Comparison of ENCODE assay signal across 8 mouse cellular contexts in the genomic region with DNA sequence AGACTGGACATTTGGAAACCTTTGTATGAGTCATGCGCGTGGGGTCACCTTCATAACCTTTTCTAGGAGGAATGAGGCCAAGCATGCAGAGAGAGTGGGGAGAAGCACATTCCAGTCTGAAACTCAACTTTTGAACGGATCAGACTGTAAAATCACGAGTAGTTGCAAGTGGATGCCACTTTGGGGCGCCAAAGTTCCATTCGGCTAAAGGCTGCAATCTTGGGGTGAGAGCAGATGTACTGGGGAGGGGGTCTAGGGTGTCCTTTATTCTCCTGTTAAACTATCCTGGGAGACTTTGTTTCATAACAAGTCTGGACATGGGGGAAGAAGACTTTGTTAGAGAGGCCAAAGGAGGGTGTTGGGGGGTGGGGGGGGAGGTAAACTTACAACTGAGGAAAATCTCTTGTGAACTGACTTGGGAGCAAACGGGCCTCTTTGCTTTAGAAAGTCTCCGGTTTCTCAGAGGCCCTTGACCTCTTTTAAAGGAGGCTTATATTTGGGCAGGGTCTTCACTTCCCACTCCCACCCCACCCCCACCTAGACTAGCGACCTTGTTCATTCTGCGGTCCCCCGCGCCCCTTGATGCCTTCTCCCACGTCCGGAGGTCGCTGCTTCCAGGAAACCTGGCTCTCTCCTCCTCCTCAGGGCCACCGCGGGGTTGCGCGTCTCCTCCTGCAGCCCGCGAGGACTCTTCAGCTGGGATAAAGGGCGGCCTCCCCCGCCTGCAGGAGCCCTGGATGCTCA. TPM values are rescaled to one million over a fixed set of nuclear protein-coding genes. Genes with fewer than 3 reads are reported as not detected.
DNase-seq lines count a peak whose midpoint lies in the region; ATAC-seq and TF ChIP-seq lines count a peak whose summit lies in the region.

No protein-coding gene starts in this region.

- peaks cover 26% of the 10 kb centered on the region for H3K4me1 ChIP-seq in kidney, embryonic 15.5 days
- H3K4me1 ChIP-seq in embryonic facial prominence, embryonic 15.5 days = peaks cover 9% of the 10 kb centered on the region
- no peaks in the 10 kb centered on the region; the same call in 1 of the 2 replicates for H3K4me1 ChIP-seq in kidney, postnatal 0 days (replicated peaks; ENCODE audit: insufficient read depth, low read length)
- peaks cover 38% of the 10 kb centered on the region for H3K4me1 ChIP-seq in midbrain, embryonic 14.5 days (ENCODE audit: control insufficient read depth, insufficient read depth, low read length)

- H3K4me3 ChIP-seq in kidney, embryonic 15.5 days (replicated peaks) = peak overlapping the region; percentile 35
- peak overlapping the region; percentile 34 for H3K4me3 ChIP-seq in embryonic facial prominence, embryonic 15.5 days (replicated peaks)
- H3K4me3 ChIP-seq in kidney, postnatal 0 days (replicated peaks; ENCODE audit: low read depth, low read length) = peak overlapping the region; percentile 17
- peak overlapping the region; percentile 96 for H3K4me3 ChIP-seq in midbrain, embryonic 14.5 days (replicated peaks; ENCODE audit: low read depth, low read length)

- under 1% methylated on average over 23 of the region's 23 CpGs for WGBS in kidney, embryonic 15.5 days
- WGBS in embryonic facial prominence, embryonic 15.5 days = under 1% methylated on average over 23 of the region's 23 CpGs
- WGBS in kidney, postnatal 0 days = under 1% methylated on average over 23 of the region's 23 CpGs
- under 1% methylated on average over 23 of the region's 23 CpGs for WGBS in midbrain, embryonic 14.5 days

- H3K9ac ChIP-seq in kidney, embryonic 15.5 days = no peak overlapping the region
- no peak overlapping the region for H3K9ac ChIP-seq in embryonic facial prominence, embryonic 15.5 days
- no peak overlapping the region for H3K9ac ChIP-seq in kidney, postnatal 0 days (ENCODE audit: low read depth, low read length)
- peak overlapping the region; percentile 70 for H3K9ac ChIP-seq in midbrain, embryonic 14.5 days (replicated peaks; ENCODE audit: low read length)

- no peak for DNase-seq in kidney, postnatal 14 days
- DNase-seq in R1 (ENCODE audit: low read depth, low spot score) = peak; percentile 76
- DNase-seq in kidney, postnatal 0 days (ENCODE audit: low spot score) = peak; percentile 75
- DNase-seq in midbrain, embryonic 14.5 days = peak; percentile 92
- no peak for DNase-seq in spleen, postnatal 14 days (ENCODE audit: low spot score in 2 of 2)
- no peak for DNase-seq in spleen, adult 18-20 months

- TF ChIP-seq CTCF in kidney, postnatal 0 days (IDR thresholded peaks at IDR 0.05; ENCODE audit: low read depth) = peak; percentile 76

- H3K36me3 ChIP-seq in kidney, embryonic 15.5 days = no peaks in the 10 kb centered on the region
- no peaks in the 10 kb centered on the region for H3K36me3 ChIP-seq in embryonic facial prominence, embryonic 15.5 days
- no peaks in the 10 kb centered on the region for H3K36me3 ChIP-seq in kidney, postnatal 0 days (ENCODE audit: insufficient read depth, low read length)
- no peaks in the 10 kb centered on the region for H3K36me3 ChIP-seq in midbrain, embryonic 14.5 days (ENCODE audit: control insufficient read depth, insufficient read depth, low read length)

- H3K27ac ChIP-seq in kidney, embryonic 15.5 days = no peak overlapping the region
- no peak overlapping the region for H3K27ac ChIP-seq in embryonic facial prominence, embryonic 15.5 days (replicated peaks)
- H3K27ac ChIP-seq in kidney, postnatal 0 days = no peak overlapping the region
- H3K27ac ChIP-seq in midbrain, embryonic 14.5 days (replicated peaks; ENCODE audit: low read depth, low read length) = peak overlapping the region; percentile 94

- ATAC-seq in kidney, embryonic 15.5 days (replicated peaks; ENCODE audit: low FRiP score) = peak; percentile 81
- ATAC-seq in embryonic facial prominence, embryonic 15.5 days (ENCODE audit: insufficient number of reproducible peaks, low FRiP score, low TSS enrichment, low read depth) = peak; percentile 43; the same call in 1 of the 2 replicates
- peak; percentile 73 for ATAC-seq in kidney, postnatal 0 days (replicated peaks; ENCODE audit: low FRiP score, low read depth)
- ATAC-seq in midbrain, embryonic 14.5 days (ENCODE audit: low FRiP score, low TSS enrichment) = peak; percentile 75

- H3K4me2 ChIP-seq in kidney, embryonic 15.5 days = peak overlapping the region; percentile 63
- peak overlapping the region; percentile 60 for H3K4me2 ChIP-seq in embryonic facial prominence, embryonic 15.5 days (replicated peaks)
- peak overlapping the region; percentile 50 for H3K4me2 ChIP-seq in kidney, postnatal 0 days (ENCODE audit: low read length)
- peak overlapping the region; percentile 98 for H3K4me2 ChIP-seq in midbrain, embryonic 14.5 days (ENCODE audit: low read length)

- peaks cover 79% of the 10 kb centered on the region for H3K27me3 ChIP-seq in kidney, embryonic 15.5 days
- H3K27me3 ChIP-seq in embryonic facial prominence, embryonic 15.5 days = peaks cover 74% of the 10 kb centered on the region
- peaks cover 48% of the 10 kb centered on the region for H3K27me3 ChIP-seq in kidney, postnatal 0 days (ENCODE audit: insufficient read depth, low read length)
- no peaks in the 10 kb centered on the region for H3K27me3 ChIP-seq in midbrain, embryonic 14.5 days (ENCODE audit: control insufficient read depth, insufficient read depth, low read length)

- no peaks in the 10 kb centered on the region for H3K9me3 ChIP-seq in kidney, embryonic 15.5 days (replicated peaks)
- H3K9me3 ChIP-seq in embryonic facial prominence, embryonic 15.5 days (replicated peaks) = no peaks in the 10 kb centered on the region
- no peaks in the 10 kb centered on the region for H3K9me3 ChIP-seq in kidney, postnatal 0 days (replicated peaks; ENCODE audit: low read length)
- no peaks in the 10 kb centered on the region for H3K9me3 ChIP-seq in midbrain, embryonic 14.5 days (ENCODE audit: control insufficient read depth, low read length)

RNA-seq across cellular contexts. Expression of gene Pou3f2, which starts 11.0 kb away (rescaled TPM):
- 0.05 TPM in 1 of 2 replicates, not detected in the other for polyA plus RNA-seq in kidney, embryonic 15.5 days (2015; fragmentation: Nextera tagmentation; extraction: Ambion mirVana)
- polyA plus RNA-seq in embryonic facial prominence, embryonic 15.5 days (2015; fragmentation: Nextera tagmentation; extraction: Ambion mirVana) = 0.11 and 0.29 TPM in 2 replicates
- polyA plus RNA-seq in kidney, postnatal 0 days (2015; fragmentation: Nextera tagmentation; extraction: Ambion mirVana) = not detected in 2 replicates
- polyA plus RNA-seq in midbrain, embryonic 14.5 days (2014; fragmentation: Nextera tagmentation; extraction: Ambion mirVana) = 46.9 and 58.4 TPM in 2 replicates

Comparison
In these comparisons a context has a peak if more than half of its experiments do, and no peak if none do; other contexts are left out.
1. DNase-seq: peak in R1 (single experiment), kidney, postnatal 0 days (single experiment) and midbrain, embryonic 14.5 days (single experiment); none in kidney, postnatal 14 days (single experiment), spleen, postnatal 14 days (0 of 2) and spleen, adult 18-20 months (0 of 2).
2. H3K4me3 ChIP-seq: peak in every context shown above with its lines; median percentile 96 in midbrain, embryonic 14.5 days; 35 in kidney, embryonic 15.5 days; 34 in embryonic facial prominence, embryonic 15.5 days; 17 in kidney, postnatal 0 days.
3. RNA of gene Pou3f2, which starts 11.0 kb away (polyA plus RNA-seq): 46.9 to 58.4 TPM in midbrain, embryonic 14.5 days; 0.11 to 0.29 TPM in embryonic facial prominence, embryonic 15.5 days, 0.05 TPM in kidney, embryonic 15.5 days and not detected in kidney, postnatal 0 days; every median in the first group is over 10 times any median in the second.
4. Peak in every context shown above with its lines, with median percentiles within 50 percentile points of each other: ATAC-seq and H3K4me2 ChIP-seq.